Mouse (Mus musculus) intestine, embryonic 16.5 days (tissue): Measurements from ENCODE around the gene Mrps10. TPM values are rescaled to one million over a fixed set of nuclear protein-coding genes. Genes with fewer than 3 reads are reported as not detected.

Source experiments
- ATAC-seq: fragments of 200-750 bp; cut with Nextera tagmentation; 2 replicates; pipeline ENCODE4 v1.8.0; 2017; ENCODE audit warnings: moderate TSS enrichment, moderate library complexity
- H3K27ac ChIP-seq: fragments of 300-500 bp; sonication (generic); 2 replicates; pipeline ENCODE4 v1.5.1; 2014; ENCODE audit warnings: mild to moderate bottlenecking, low read length
- H3K27me3 ChIP-seq: fragments of 300-500 bp; sonication (generic); replicated peaks from 2 replicates; pipeline ENCODE4 v1.6.1; 2014; ENCODE audit warnings: low read length, control low read depth, mixed read lengths; ENCODE audit not compliant: control insufficient read depth, insufficient read depth
- H3K36me3 ChIP-seq: fragments of 300-500 bp; sonication (generic); 2 replicates; pipeline ENCODE4 v1.6.1; 2014; ENCODE audit warnings: low read length, control low read depth; ENCODE audit not compliant: control insufficient read depth, insufficient read depth
- H3K4me1 ChIP-seq: fragments of 300-500 bp; sonication (generic); 2 replicates; pipeline ENCODE4 v1.6.1; 2014; ENCODE audit warnings: low read length, control low read depth, mixed read lengths; ENCODE audit not compliant: control insufficient read depth, insufficient read depth
- H3K4me2 ChIP-seq: fragments of 300-500 bp; sonication (generic); 2 replicates; pipeline ENCODE4 v1.6.1; 2014; ENCODE audit warnings: low read depth, low read length, control low read depth
- H3K4me3 ChIP-seq: fragments of 300-500 bp; sonication (generic); 2 replicates; pipeline ENCODE4 v1.5.1; 2014; ENCODE audit warnings: mild to moderate bottlenecking, low read length
- H3K9ac ChIP-seq: fragments of 300-500 bp; sonication (generic); 2 replicates; pipeline ENCODE4 v1.6.1; 2014; ENCODE audit warnings: low read depth, low read length
- H3K9me3 ChIP-seq: fragments of 300-500 bp; sonication (generic); 2 replicates; pipeline ENCODE4 v1.6.1; 2016; ENCODE audit warnings: low read length, control low read depth; ENCODE audit not compliant: control insufficient read depth
- WGBS: fragments of 180-500 bp; shearing (Covaris S2); extraction: QIAGEN DNeasy Blood & Tissue Kit; methylation state at CpG from one replicate; pipeline ENCODE4 v1.1.7; 2014; 5-methylcytosine and 5-hydroxymethylcytosine counted together
- polyA plus RNA-seq: library from polyadenylated mRNA; unstranded; fragments of >200 nt; fragmentation: Nextera tagmentation; extraction: Ambion mirVana; gene quantifications from 2 replicates; pipeline ENCODE4 v1.2.1, GENCODE M21; 2015

The Mrps10 gene
- polyA plus RNA-seq, 1 experiment from 2014 or later = 80.0 TPM

GRCm38 (mm10) chr17:47371451-47371850, 2.8 kb downstream of the Mrps10 start:
- ATAC-seq = peak; percentile 68; the same call in 1 of the 2 replicates
- H3K4me1 ChIP-seq = 0 out of 2 replicates have a peak, but pooled peaks cover 6% of the 10 kb centered on the region
- no peaks in the 10 kb centered on the region for H3K27me3 ChIP-seq
- H3K4me3 ChIP-seq = no peak overlapping the region
- no peak overlapping the region for H3K27ac ChIP-seq
- no peaks in the 10 kb centered on the region for H3K9me3 ChIP-seq
- no peak overlapping the region for H3K4me2 ChIP-seq
- no peak overlapping the region for H3K9ac ChIP-seq
- WGBS = 7% methylated on average over 4 of the region's 4 CpGs
- H3K36me3 ChIP-seq = peaks cover 10% of the 10 kb centered on the region; the same call in 1 of the 2 replicates

- peaks cover 10% of the 10 kb centered on the region for H3K36me3 ChIP-seq
- H3K27me3 ChIP-seq = no peaks in the 10 kb centered on the region
- no peak for ATAC-seq
- no peak overlapping the region for H3K27ac ChIP-seq
- H3K9ac ChIP-seq = no peak overlapping the region
- 0 out of 2 replicates have a peak, but pooled peaks cover 6% of the 10 kb centered on the region for H3K4me1 ChIP-seq
- no peaks in the 10 kb centered on the region for H3K9me3 ChIP-seq
- no peak overlapping the region for H3K4me2 ChIP-seq
- 85% methylated on average over 6 of the region's 6 CpGs for WGBS
- H3K4me3 ChIP-seq = no peak overlapping the region
Observed at GRCm38 (mm10) chr17:47373991-47374390, 5.3 kb downstream of the Mrps10 start.

GRCm38 (mm10) chr17:47376779-47377280, 8.1 kb downstream of the Mrps10 start:
- H3K36me3 ChIP-seq = peaks cover 12% of the 10 kb centered on the region
- H3K4me2 ChIP-seq = no peak overlapping the region
- ATAC-seq = no peak
- no peaks in the 10 kb centered on the region for H3K27me3 ChIP-seq
- H3K9ac ChIP-seq = no peak overlapping the region
- no peak overlapping the region for H3K4me3 ChIP-seq
- 85% methylated on average over 6 of the region's 6 CpGs for WGBS
- H3K9me3 ChIP-seq = no peaks in the 10 kb centered on the region
- no peak overlapping the region for H3K27ac ChIP-seq
- H3K4me1 ChIP-seq = no peaks in the 10 kb centered on the region

- no peak for ATAC-seq
- no peaks in the 10 kb centered on the region for H3K4me1 ChIP-seq
- H3K9ac ChIP-seq = no peak overlapping the region
- H3K27me3 ChIP-seq = no peaks in the 10 kb centered on the region
- peaks cover 8% of the 10 kb centered on the region; the same call in 1 of the 2 replicates for H3K36me3 ChIP-seq
- H3K27ac ChIP-seq = no peak overlapping the region
- H3K4me2 ChIP-seq = no peak overlapping the region
- 84% methylated on average over 15 of the region's 15 CpGs for WGBS
- no peak overlapping the region for H3K4me3 ChIP-seq
- H3K9me3 ChIP-seq = no peaks in the 10 kb centered on the region
Observed at GRCm38 (mm10) chr17:47378133-47378532, 9.4 kb downstream of the Mrps10 start.

- Histone ChIP-seq H3K4me3 (no peak overlapping the region), H3K36me3 (peaks cover 2% of the 10 kb centered on the region; the same call in 1 of the 2 replicates), H3K9me3 (no peaks in the 10 kb centered on the region), H3K4me1 (no peaks in the 10 kb centered on the region), H3K4me2 (no peak overlapping the region), H3K9ac (no peak overlapping the region), H3K27ac (no peak overlapping the region), H3K27me3 (no peaks in the 10 kb centered on the region)
- WGBS = 86% methylated on average over 11 of the region's 11 CpGs
- no peak for ATAC-seq
Observed at GRCm38 (mm10) chr17:47381917-47382316, 13.2 kb downstream of the Mrps10 start.

- no peaks in the 10 kb centered on the region for H3K27me3 ChIP-seq
- no peaks in the 10 kb centered on the region for H3K9me3 ChIP-seq
- H3K36me3 ChIP-seq = peaks cover 2% of the 10 kb centered on the region; the same call in 1 of the 2 replicates
- 77% methylated on average over 4 of the region's 4 CpGs for WGBS
- H3K4me2 ChIP-seq = no peak overlapping the region
- no peak overlapping the region for H3K4me3 ChIP-seq
- no peak for ATAC-seq
- no peak overlapping the region for H3K9ac ChIP-seq
- no peak overlapping the region for H3K27ac ChIP-seq
- no peaks in the 10 kb centered on the region for H3K4me1 ChIP-seq
Observed at GRCm38 (mm10) chr17:47383266-47383665, 14.6 kb downstream of the Mrps10 start.

GRCm38 (mm10) chr17:47384064-47384463, 15.4 kb downstream of the Mrps10 start:
- Histone ChIP-seq H3K9ac (no peak overlapping the region), H3K4me3 (no peak overlapping the region), H3K4me1 (no peaks in the 10 kb centered on the region), H3K9me3 (no peaks in the 10 kb centered on the region), H3K4me2 (no peak overlapping the region), H3K27ac (no peak overlapping the region), H3K36me3 (peaks cover 2% of the 10 kb centered on the region; the same call in 1 of the 2 replicates), H3K27me3 (no peaks in the 10 kb centered on the region)
- WGBS = 88% methylated on average over 3 of the region's 3 CpGs
- ATAC-seq = no peak

GRCm38 (mm10) chr17:47385145-47385544, 16.5 kb downstream of the Mrps10 start, which contains the start of gene Guca1b:
Gene Guca1b (plus strand): TSS chr17:47385393.
- Histone ChIP-seq H3K9me3 (no peaks in the 10 kb centered on the region), H3K4me2 (no peak within 1 kb of the TSS), H3K4me3 (no peak within 1 kb of the TSS), H3K27ac (no peak within 1 kb of the TSS), H3K9ac (no peak within 1 kb of the TSS), H3K27me3 (no peaks in the 10 kb centered on the region), H3K4me1 (no peaks in the 10 kb centered on the region), H3K36me3 (peaks cover under 1% of the 10 kb centered on the region; the same call in 1 of the 2 replicates)
- ATAC-seq = no peak
- 36% methylated on average over 10 of the region's 10 CpGs for WGBS

- Histone ChIP-seq H3K4me3 (no peak overlapping the region), H3K27me3 (no peaks in the 10 kb centered on the region), H3K27ac (no peak overlapping the region), H3K36me3 (no peaks in the 10 kb centered on the region), H3K4me1 (no peaks in the 10 kb centered on the region), H3K9ac (no peak overlapping the region), H3K9me3 (no peaks in the 10 kb centered on the region), H3K4me2 (no peak overlapping the region)
- WGBS = 62% methylated on average over 4 of the region's 4 CpGs
- ATAC-seq = no peak
Observed at GRCm38 (mm10) chr17:47386649-47387048, 18.0 kb downstream of the Mrps10 start.
